Mouse (Mus musculus): Measurements from ENCODE around the gene Lrch4.

GRCm38 (mm10) chr5:137663057-137663456, 34.1 kb downstream of the Lrch4 start:
- TF ChIP-seq CTCF (IDR thresholded peaks at IDR 0.05; ENCODE audit: insufficient read depth, low read depth, low read length), result no peak
- no peak for TF ChIP-seq POLR2A (IDR thresholded peaks at IDR 0.05; ENCODE audit: insufficient read depth, low read depth, low read length)

Measured in olfactory bulb, adult 2 months (tissue).